ENCODE assay signal across 23 mouse cellular contexts in the genomic region with DNA sequence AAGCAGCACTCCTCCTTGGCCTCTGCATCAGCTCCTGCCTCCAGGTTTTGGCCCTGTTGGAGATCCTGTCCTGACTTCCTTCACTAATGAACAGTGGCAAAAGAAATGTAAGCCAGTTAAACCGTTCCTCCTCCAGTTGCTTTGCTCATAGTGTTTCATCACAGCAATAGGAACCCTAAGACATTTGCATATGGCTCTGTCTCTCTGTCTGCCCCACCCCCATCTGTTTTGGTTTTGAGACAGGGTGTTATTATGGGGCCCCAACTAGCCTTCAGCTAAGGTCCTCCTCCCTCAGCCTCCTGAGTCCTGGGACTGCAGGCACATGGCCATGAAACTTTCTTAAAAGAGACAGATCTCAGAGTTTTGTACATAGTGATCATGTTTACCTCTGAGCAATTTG. TPM values are rescaled to one million over a fixed set of nuclear protein-coding genes. Genes with fewer than 3 reads are reported as not detected.
"Had no signal": no experiment of that assay in that cellular context is flagged by ENCODE, and none has a peak within 500 bp of the region (broad histone marks: within the 10 kb centered on the region; RNA-seq: fewer than 3 reads in every experiment).

No protein-coding gene starts in this region.

- H3K4me1 ChIP-seq: liver, embryonic 13.5 days; midbrain, embryonic 13.5 days; stomach, embryonic 15.5 days had no signal

- H3K4me3 ChIP-seq: kidney, embryonic 15.5 days; liver, embryonic 13.5 days; megakaryocyte, embryonic 14.5 days; midbrain, embryonic 10.5 days; midbrain, embryonic 13.5 days; myocyte; neural tube, embryonic 13.5 days; stomach, embryonic 15.5 days had no signal

- H3K9me3 ChIP-seq: kidney, embryonic 15.5 days; liver, embryonic 13.5 days; midbrain, embryonic 10.5 days; midbrain, embryonic 13.5 days; neural tube, embryonic 13.5 days; stomach, embryonic 15.5 days had no signal

- H3K36me3 ChIP-seq: kidney, embryonic 15.5 days; liver, embryonic 13.5 days; midbrain, embryonic 10.5 days; midbrain, embryonic 13.5 days; neural tube, embryonic 13.5 days; stomach, embryonic 15.5 days had no signal

- H3K9ac ChIP-seq: kidney, embryonic 15.5 days; liver, embryonic 13.5 days; lung, embryonic 14.5 days; midbrain, embryonic 13.5 days; neural tube, embryonic 13.5 days; stomach, embryonic 15.5 days had no signal

- ATAC-seq: lung, postnatal 0 days; midbrain, embryonic 13.5 days; midbrain, embryonic 16.5 days had no signal

- H3K4me2 ChIP-seq: kidney, embryonic 15.5 days; liver, embryonic 13.5 days; lung, embryonic 14.5 days; midbrain, embryonic 13.5 days; neural tube, embryonic 13.5 days; stomach, embryonic 15.5 days had no signal

- DNase-seq: kidney, adult 8-10 months; kidney, postnatal 10 days; kidney, postnatal 4 days; liver, embryonic 13.5 days; lung, embryonic 14.5 days; retina, postnatal 1 day; right cerebral cortex, postnatal 25 days; spleen, adult 18-20 months; thymus, postnatal 25 days had no signal

- H3K27me3 ChIP-seq: stomach, embryonic 15.5 days had no signal

- H3K27ac ChIP-seq: kidney, embryonic 15.5 days; liver, embryonic 13.5 days; macrophage; midbrain, embryonic 10.5 days; midbrain, embryonic 13.5 days; neural tube, embryonic 13.5 days; stomach, embryonic 15.5 days had no signal

RNA-seq across cellular contexts. Expression of a gene that starts 2.8 kb away (rescaled TPM):
- total RNA-seq: monocyte, adult 5-6 weeks; neutrophil, adult 5-6 weeks had no signal
- polyA plus RNA-seq: macrophage had no signal

RNA-seq across cellular contexts. Expression of a gene that starts 56.2 kb away (rescaled TPM):
- total RNA-seq: monocyte, adult 5-6 weeks; neutrophil, adult 5-6 weeks had no signal
- polyA plus RNA-seq: limb, embryonic 11.5 days; liver, adult 2 months; liver, embryonic 13.5 days; macrophage; midbrain, embryonic 10.5 days; myocyte; neural tube, embryonic 13.5 days had no signal
